Mouse (Mus musculus): ENCODE data around the gene Maea. TPM values are rescaled to one million over a fixed set of nuclear protein-coding genes. Genes with fewer than 3 reads are reported as not detected.

Maea gene
- total RNA-seq, 2 experiments from 2014 or later: 56.1 to 64.5 TPM

GRCm38 (mm10) chr5:33371137-33371536, 35.8 kb downstream of the Maea start:
- intact Hi-C loops (cut with DNase I): loop anchor here (2.0 kb wide), 1 partner anchor 100 kb away; no protein-coding TSS in a partner anchor

GRCm38 (mm10) chr5:33371668-33372067, 36.4 kb downstream of the Maea start:
- H3K27ac ChIP-seq: no peak overlapping the region
- intact Hi-C loops (cut with DNase I): loop anchor here (2.0 kb wide), 1 partner anchor 101 kb away; no protein-coding TSS in a partner anchor
- no peak for DNase-seq
- no peak for TF ChIP-seq CTCF (IDR thresholded peaks at IDR 0.05)
- no peak overlapping the region for H3K4me3 ChIP-seq

More at GRCm38 (mm10) chr5:33371137-33371536, 35.8 kb downstream of the Maea start:
- H3K27ac ChIP-seq: no peak overlapping the region
- peak; percentile 35 for TF ChIP-seq CTCF (IDR thresholded peaks at IDR 0.05)
- no peak overlapping the region for H3K4me3 ChIP-seq
- no peak for DNase-seq

GRCm38 (mm10) chr5:33372331-33373038, 37.2 kb downstream of the Maea start:
- Histone ChIP-seq H3K4me3 (no peak overlapping the region), H3K27ac (no peak overlapping the region)
- TF ChIP-seq CTCF (IDR thresholded peaks at IDR 0.05): no peak
- DNase-seq: no peak
- intact Hi-C loops (cut with DNase I): no loop called here

GRCm38 (mm10) chr5:33377176-33377575, 41.9 kb downstream of the Maea start:
- TF ChIP-seq CTCF (IDR thresholded peaks at IDR 0.05): no peak
- H3K4me3 ChIP-seq: peak overlapping the region; percentile 78
- peak overlapping the region; percentile 95 for H3K27ac ChIP-seq
- DNase-seq: no peak
- intact Hi-C loops (cut with DNase I): loop anchor here (5.0 kb wide), 1 partner anchor 175 kb away; no protein-coding TSS in a partner anchor

GRCm38 (mm10) chr5:33377801-33378301, 42.5 kb downstream of the Maea start:
- intact Hi-C loops (cut with DNase I): loop anchor here (2.0 to 5.0 kb wide), 3 partner anchors 43 to 176 kb away; partner anchors contain the start of genes Ctbp1 and Maea
- TF ChIP-seq CTCF (IDR thresholded peaks at IDR 0.05): no peak
- Histone ChIP-seq H3K4me3 (peak overlapping the region; percentile 78), H3K27ac (peak overlapping the region; percentile 95)
- peak; percentile 38 for DNase-seq

- peak within 1 kb of the TSS; percentile 95 for H3K27ac ChIP-seq
- H3K4me3 ChIP-seq: peak within 1 kb of the TSS; percentile 78
- intact Hi-C loops (cut with DNase I): loop anchor here (2.0 to 5.0 kb wide), 3 partner anchors 44 to 176 kb away; partner anchors contain the start of genes Ctbp1 and Maea
- TF ChIP-seq CTCF (IDR thresholded peaks at IDR 0.05): peak; percentile 56
- peak; percentile 99 for DNase-seq
Measured at GRCm38 (mm10) chr5:33378302-33378854, 43.1 kb downstream of the Maea start, which contains the start of gene Uvssa. TSS of gene Uvssa (plus strand) at chr5:33378549.

- no peak overlapping the region for H3K27ac ChIP-seq
- intact Hi-C loops (cut with DNase I): no loop called here
- no peak for TF ChIP-seq CTCF (IDR thresholded peaks at IDR 0.05)
- no peak overlapping the region for H3K4me3 ChIP-seq
- no peak for DNase-seq
Measured at GRCm38 (mm10) chr5:33387550-33387949, 52.2 kb downstream of the Maea start.

GRCm38 (mm10) chr5:33393803-33394202, 58.5 kb downstream of the Maea start:
- Histone ChIP-seq H3K27ac (no peak overlapping the region), H3K4me3 (no peak overlapping the region)
- DNase-seq: peak; percentile 75
- TF ChIP-seq CTCF (IDR thresholded peaks at IDR 0.05): peak; percentile 92
- intact Hi-C loops (cut with DNase I): loop anchor here (1.0 to 5.0 kb wide), 4 partner anchors 49 to 273 kb away; no protein-coding TSS in a partner anchor

GRCm38 (mm10) chr5:33395693-33396092, 60.4 kb downstream of the Maea start:
- intact Hi-C loops (cut with DNase I): loop anchor here (2.0 kb wide), 1 partner anchor 101 kb away; no protein-coding TSS in a partner anchor
- H3K4me3 ChIP-seq: no peak overlapping the region

GRCm38 (mm10) chr5:33396828-33397227, 61.5 kb downstream of the Maea start:
- no peak for DNase-seq
- intact Hi-C loops (cut with DNase I): no loop called here
- no peak for TF ChIP-seq CTCF (IDR thresholded peaks at IDR 0.05)
- no peak overlapping the region for H3K27ac ChIP-seq
- H3K4me3 ChIP-seq: no peak overlapping the region

More at GRCm38 (mm10) chr5:33395693-33396092, 60.4 kb downstream of the Maea start:
- TF ChIP-seq CTCF (IDR thresholded peaks at IDR 0.05): no peak
- no peak for DNase-seq
- H3K27ac ChIP-seq: no peak overlapping the region

GRCm38 (mm10) chr5:33400819-33401218, 65.5 kb downstream of the Maea start:
- Histone ChIP-seq H3K4me3 (no peak overlapping the region), H3K27ac (no peak overlapping the region)
- intact Hi-C loops (cut with DNase I): no loop called here
- no peak for DNase-seq
- TF ChIP-seq CTCF (IDR thresholded peaks at IDR 0.05): no peak

GRCm38 (mm10) chr5:33420313-33420712, 85.0 kb downstream of the Maea start:
- no peak for DNase-seq
- no peak overlapping the region for H3K4me3 ChIP-seq
- TF ChIP-seq CTCF (IDR thresholded peaks at IDR 0.05): no peak
- H3K27ac ChIP-seq: no peak overlapping the region
- intact Hi-C loops (cut with DNase I): no loop called here

Other genes with a start within 250 kb of the Maea start
- not detected for gene Slc5a1, start 231.3 kb upstream of the Maea start, total RNA-seq (2021)
- 1 to 10 TPM; 1.4 to 5.4 TPM for gene Spon2, start 117.1 kb upstream of the Maea start, total RNA-seq (2021)
- gene Ctbp1, start 60.5 kb upstream of the Maea start, total RNA-seq (2021): 100 to 1,000 TPM; 223 to 241 TPM
- gene Uvssa, start 43.0 kb downstream of the Maea start, total RNA-seq (2021): 1 to 10 TPM; 2.9 to 3.4 TPM
- gene Nkx1-1, start 98.5 kb downstream of the Maea start, total RNA-seq (2021): not detected